Mouse (Mus musculus): ENCODE results near the gene Gm10447. TPM values are rescaled to one million over a fixed set of nuclear protein-coding genes. Genes with fewer than 3 reads are reported as not detected.

Gene Gm10447
- polyA plus RNA-seq, 1 experiment = not detected

GRCm38 (mm10) chr11:53491954-53492401 is 35.1 kb upstream of the Gm10447 start:
- no peak overlapping the region for H3K27ac ChIP-seq (ENCODE audit: insufficient read depth, low read length)
- TF ChIP-seq CTCF (IDR thresholded peaks at IDR 0.05; ENCODE audit: borderline replicate concordance, insufficient read depth, low read length) = no peak
- TF ChIP-seq POLR2A (IDR thresholded peaks at IDR 0.05; ENCODE audit: low read depth, low read length) = no peak
- H3K4me3 ChIP-seq (ENCODE audit: insufficient read depth, low read length) = no peak overlapping the region
- H3K4me1 ChIP-seq (ENCODE audit: control insufficient read depth, insufficient read depth, low read length) = no peaks in the 10 kb centered on the region

DNA sequence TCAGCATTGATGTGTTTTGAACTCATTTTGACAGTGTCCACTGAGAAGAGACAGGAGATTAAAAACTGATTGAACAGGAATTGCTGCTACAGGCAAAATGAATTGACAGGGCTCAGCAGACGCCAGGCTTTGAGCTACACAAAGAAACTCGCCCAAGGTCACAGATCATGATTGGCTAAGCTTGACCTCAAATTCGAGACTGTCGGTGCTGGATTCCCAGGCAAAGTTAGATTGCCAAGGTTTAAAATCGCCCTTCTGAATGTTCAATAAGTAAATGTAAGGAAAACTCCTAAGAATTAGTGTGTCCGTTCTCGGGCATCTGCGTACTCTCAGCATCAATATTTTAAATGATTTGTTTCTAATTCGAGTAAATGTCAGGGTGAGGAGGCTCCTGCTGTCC is 32.5 kb upstream of the Gm10447 start:
- Histone ChIP-seq H3K4me3 (ENCODE audit: insufficient read depth, low read length) (no peak overlapping the region), H3K4me1 (ENCODE audit: control insufficient read depth, insufficient read depth, low read length) (no peaks in the 10 kb centered on the region), H3K27ac (ENCODE audit: insufficient read depth, low read length) (no peak overlapping the region)
- no peak for TF ChIP-seq POLR2A (IDR thresholded peaks at IDR 0.05; ENCODE audit: low read depth, low read length)
- TF ChIP-seq CTCF (IDR thresholded peaks at IDR 0.05; ENCODE audit: borderline replicate concordance, insufficient read depth, low read length) = no peak

DNA sequence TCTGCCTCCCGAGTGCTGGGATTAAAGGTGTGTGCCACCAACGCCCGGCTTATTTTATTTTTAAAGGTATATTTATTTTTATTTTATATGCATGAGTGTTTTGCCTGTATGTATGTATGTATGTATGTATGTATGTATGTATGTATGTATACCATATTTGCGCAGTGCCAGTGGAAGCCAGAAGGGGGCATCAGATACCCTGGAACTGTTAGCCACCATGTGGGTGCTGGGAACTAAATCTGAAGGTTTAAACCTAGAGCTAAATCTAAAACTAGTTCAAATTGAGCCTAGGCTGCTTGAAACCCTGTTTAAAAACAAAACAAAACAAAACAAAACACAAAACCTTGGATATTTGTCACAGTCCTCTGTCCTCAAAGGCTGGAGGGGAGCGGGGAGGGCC is 32.1 kb upstream of the Gm10447 start:
- TF ChIP-seq POLR2A (IDR thresholded peaks at IDR 0.05; ENCODE audit: low read depth, low read length) (no peak), CTCF (IDR thresholded peaks at IDR 0.05; ENCODE audit: borderline replicate concordance, insufficient read depth, low read length) (no peak)
- Histone ChIP-seq H3K4me1 (ENCODE audit: control insufficient read depth, insufficient read depth, low read length) (no peaks in the 10 kb centered on the region), H3K27ac (ENCODE audit: insufficient read depth, low read length) (no peak overlapping the region), H3K4me3 (ENCODE audit: insufficient read depth, low read length) (no peak overlapping the region)

DNA sequence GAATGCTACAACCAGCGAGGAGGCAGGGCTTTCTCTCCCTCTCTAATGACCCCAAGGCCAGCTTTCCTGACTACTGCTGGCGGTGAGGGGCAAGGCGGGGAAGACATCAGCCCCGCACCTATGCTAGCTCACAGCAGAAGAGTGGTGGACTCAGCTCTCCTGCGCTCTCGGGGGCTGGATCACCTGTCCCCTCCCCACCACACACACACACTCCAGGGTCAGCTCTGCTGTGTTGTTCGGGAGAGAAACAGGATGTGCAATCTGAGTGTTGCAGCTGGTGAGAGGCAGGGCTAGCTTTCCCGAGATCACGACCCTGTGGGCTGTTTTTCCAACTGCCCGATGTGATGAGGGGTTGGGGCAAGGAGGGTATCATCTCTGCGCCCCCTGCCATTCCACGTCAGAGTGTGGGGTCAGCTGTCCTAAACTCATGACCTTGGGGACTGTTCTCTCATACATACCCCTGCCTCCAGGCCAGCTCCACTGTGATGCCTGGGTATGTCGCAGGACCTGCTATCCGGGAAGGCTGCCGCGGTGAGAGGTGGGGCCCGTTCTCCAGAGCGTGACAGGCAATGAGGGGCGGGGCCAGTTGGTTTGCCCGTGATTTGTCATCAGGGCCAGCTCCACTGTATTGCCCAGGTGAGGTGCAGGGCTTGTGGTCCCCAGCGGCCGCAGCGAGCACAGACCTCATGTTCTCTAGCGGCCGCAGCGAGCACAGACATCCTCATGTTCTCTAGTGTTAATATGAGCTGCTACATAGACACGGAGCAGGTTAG is 30.1 kb upstream of the Gm10447 start:
- H3K4me1 ChIP-seq (ENCODE audit: control insufficient read depth, insufficient read depth, low read length) = no peaks in the 10 kb centered on the region
- H3K27ac ChIP-seq (ENCODE audit: insufficient read depth, low read length) = no peak overlapping the region
- TF ChIP-seq POLR2A (IDR thresholded peaks at IDR 0.05; ENCODE audit: low read depth, low read length) (no peak), CTCF (IDR thresholded peaks at IDR 0.05; ENCODE audit: borderline replicate concordance, insufficient read depth, low read length) (no peak)
- H3K4me3 ChIP-seq (ENCODE audit: insufficient read depth, low read length) = no peak overlapping the region

- Histone ChIP-seq H3K4me3 (ENCODE audit: insufficient read depth, low read length) (no peak overlapping the region), H3K4me1 (ENCODE audit: control insufficient read depth, insufficient read depth, low read length) (no peaks in the 10 kb centered on the region)
- TF ChIP-seq CTCF (IDR thresholded peaks at IDR 0.05; ENCODE audit: borderline replicate concordance, insufficient read depth, low read length) = no peak
- TF ChIP-seq POLR2A (IDR thresholded peaks at IDR 0.05; ENCODE audit: low read depth, low read length) = no peak
Measured at GRCm38 (mm10) chr11:53486351-53486750, 29.4 kb upstream of the Gm10447 start.

GRCm38 (mm10) chr11:53485719-53486118 is 28.8 kb upstream of the Gm10447 start:
- TF ChIP-seq CTCF (IDR thresholded peaks at IDR 0.05; ENCODE audit: borderline replicate concordance, insufficient read depth, low read length) (no peak), POLR2A (IDR thresholded peaks at IDR 0.05; ENCODE audit: low read depth, low read length) (no peak)
- H3K4me3 ChIP-seq (ENCODE audit: insufficient read depth, low read length) = no peak overlapping the region

More at GRCm38 (mm10) chr11:53486351-53486750, 29.4 kb upstream of the Gm10447 start:
- no peak overlapping the region for H3K27ac ChIP-seq (ENCODE audit: insufficient read depth, low read length)

GRCm38 (mm10) chr11:53483159-53483891 is 26.4 kb upstream of the Gm10447 start:
- no peak overlapping the region for H3K4me3 ChIP-seq (ENCODE audit: insufficient read depth, low read length)

More at GRCm38 (mm10) chr11:53485719-53486118, 28.8 kb upstream of the Gm10447 start:
- Histone ChIP-seq H3K27ac (ENCODE audit: insufficient read depth, low read length) (no peak overlapping the region), H3K4me1 (ENCODE audit: control insufficient read depth, insufficient read depth, low read length) (no peaks in the 10 kb centered on the region)

GRCm38 (mm10) chr11:53481088-53481730 is 24.3 kb upstream of the Gm10447 start:
- Histone ChIP-seq H3K27ac (ENCODE audit: insufficient read depth, low read length) (no peak overlapping the region), H3K4me3 (ENCODE audit: insufficient read depth, low read length) (no peak overlapping the region), H3K4me1 (ENCODE audit: control insufficient read depth, insufficient read depth, low read length) (no peaks in the 10 kb centered on the region)
- TF ChIP-seq POLR2A (IDR thresholded peaks at IDR 0.05; ENCODE audit: low read depth, low read length) = no peak
- TF ChIP-seq CTCF (IDR thresholded peaks at IDR 0.05; ENCODE audit: borderline replicate concordance, insufficient read depth, low read length) = no peak

More at GRCm38 (mm10) chr11:53483159-53483891, 26.4 kb upstream of the Gm10447 start:
- Histone ChIP-seq H3K4me1 (ENCODE audit: control insufficient read depth, insufficient read depth, low read length) (no peaks in the 10 kb centered on the region), H3K27ac (ENCODE audit: insufficient read depth, low read length) (no peak overlapping the region)
- TF ChIP-seq POLR2A (IDR thresholded peaks at IDR 0.05; ENCODE audit: low read depth, low read length) (no peak), CTCF (IDR thresholded peaks at IDR 0.05; ENCODE audit: borderline replicate concordance, insufficient read depth, low read length) (no peak)

DNA sequence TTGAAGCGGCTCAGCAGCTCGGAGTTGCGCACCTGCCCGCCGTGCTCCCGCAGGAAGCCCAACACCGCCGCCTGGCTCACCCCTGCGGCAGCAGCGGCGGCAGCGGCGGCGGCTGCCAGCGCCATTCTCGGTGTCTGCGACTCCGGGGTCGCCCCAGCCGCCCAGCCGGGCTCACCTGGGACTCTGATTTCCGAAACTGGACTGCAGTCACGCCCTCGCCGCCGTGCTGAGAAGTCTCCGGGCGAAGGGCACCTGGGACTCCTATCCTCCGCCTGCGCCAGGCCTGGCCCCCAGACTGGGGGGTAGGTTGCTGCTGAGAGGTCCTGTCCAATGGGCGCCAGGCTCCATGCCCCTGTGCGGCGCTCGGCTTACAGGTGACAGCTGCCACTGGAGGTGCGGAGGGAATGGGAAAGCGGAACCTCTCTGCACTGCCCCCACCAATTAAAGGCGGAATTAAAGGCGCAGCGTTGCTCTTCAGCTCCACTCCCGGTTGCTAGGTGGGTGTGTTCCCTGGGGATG is 22.9 kb upstream of the Gm10447 start, which contains the start of the genes Gm9945 and Sowaha:
TSS of gene Gm9945 (plus strand) at position 384 of the 519 bp plus-strand sequence.
TSS of gene Sowaha (minus strand) at position 492 of the 519 bp plus-strand sequence.
- H3K4me3 ChIP-seq (ENCODE audit: insufficient read depth, low read length) = peak within 1 kb of the TSS; percentile 4; the same call in 1 of the 2 replicates

More for the DNA sequence above, 22.9 kb upstream of the Gm10447 start, which contains the start of the genes Gm9945 and Sowaha:
- TF ChIP-seq POLR2A (IDR thresholded peaks at IDR 0.05; ENCODE audit: low read depth, low read length) (no peak), CTCF (IDR thresholded peaks at IDR 0.05; ENCODE audit: borderline replicate concordance, insufficient read depth, low read length) (no peak)
- Histone ChIP-seq H3K4me1 (ENCODE audit: control insufficient read depth, insufficient read depth, low read length) (no peaks in the 10 kb centered on the region), H3K27ac (ENCODE audit: insufficient read depth, low read length) (no peak within 1 kb of the TSS)
